Mouse (Mus musculus) heart, postnatal 0 days (tissue): ENCODE data around the gene Cacna1c. TPM values are rescaled to one million over a fixed set of nuclear protein-coding genes. Genes with fewer than 3 reads are reported as not detected.

Experiments
- ATAC-seq: fragments of 200-750 bp; cut with Nextera tagmentation; 2 replicates; pipeline ENCODE4 v1.8.0; 2017; ENCODE audit warnings: low read depth, moderate number of reproducible peaks, moderate library complexity; ENCODE audit not compliant: insufficient read depth
- DNase-seq: peaks from one replicate; pipeline ENCODE4 v3.0.0-alpha.2; 2016; ENCODE audit warnings: low spot score
- H3K27ac ChIP-seq: fragments of 300-500 bp; sonication (generic); 2 replicates; pipeline ENCODE4 v1.5.1; 2014; ENCODE audit warnings: low read depth, mild to moderate bottlenecking
- H3K27me3 ChIP-seq: fragments of 300-500 bp; sonication (generic); 2 replicates; pipeline ENCODE4 v1.6.1; 2014; ENCODE audit warnings: low read length, mixed read lengths; ENCODE audit not compliant: control insufficient read depth, insufficient read depth
- H3K36me3 ChIP-seq: fragments of 300-500 bp; sonication (generic); replicated peaks from 2 replicates; pipeline ENCODE4 v1.6.1; 2014; ENCODE audit warnings: low read length, mixed read lengths; ENCODE audit not compliant: control insufficient read depth, insufficient read depth
- H3K4me1 ChIP-seq: fragments of 300-500 bp; sonication (generic); 2 replicates; pipeline ENCODE4 v1.6.1; 2014; ENCODE audit warnings: antibody characterized with exemption; ENCODE audit not compliant: control insufficient read depth, insufficient read depth
- H3K4me2 ChIP-seq: fragments of 300-500 bp; sonication (generic); 2 replicates; pipeline ENCODE4 v1.6.1; 2014; ENCODE audit warnings: low read depth, mild to moderate bottlenecking, low read length, moderate library complexity
- H3K4me3 ChIP-seq: fragments of 300-500 bp; sonication (generic); 2 replicates; pipeline ENCODE4 v1.5.1; 2014; ENCODE audit warnings: low read depth, low read length
- H3K9ac ChIP-seq: fragments of 300-500 bp; sonication (generic); replicated peaks from 2 replicates; pipeline ENCODE4 v1.6.1; 2014; ENCODE audit warnings: low read depth, low read length, mixed read lengths
- H3K9me3 ChIP-seq: fragments of 300-500 bp; sonication (generic); replicated peaks from 2 replicates; pipeline ENCODE4 v1.6.1; 2016; ENCODE audit warnings: low read length; ENCODE audit not compliant: control insufficient read depth
- CTCF ChIP-seq: IDR thresholded peaks from 2 replicates; pipeline ENCODE4 v1.5.1; 2016; ENCODE audit warnings: antibody characterized with exemption, control low read depth, low read depth
- EP300 ChIP-seq: IDR thresholded peaks from 2 replicates; pipeline ENCODE4 v1.6.1; 2016; ENCODE audit warnings: antibody characterized with exemption, low read depth
- WGBS: fragments of 180-500 bp; shearing (Covaris S2); extraction: QIAGEN DNeasy Blood & Tissue Kit; methylation state at CpG from one replicate; pipeline ENCODE4 v1.1.7; 2014; 5-methylcytosine and 5-hydroxymethylcytosine counted together
- polyA plus RNA-seq: library from polyadenylated mRNA; unstranded; fragments of >200 nt; fragmentation: Nextera tagmentation; extraction: Ambion mirVana; gene quantifications from 2 replicates; pipeline ENCODE4 v1.2.1, GENCODE M21; 2015
- total RNA-seq: library from RNA; depleted of rRNA; stranded (reverse); fragments of >200 nt; gene quantifications from 2 replicates; pipeline ENCODE4 v1.2.3, GENCODE M21; 2014; ENCODE audit warnings: low replicate concordance

Cacna1c gene
- total and polyA plus RNA-seq, 2 experiments from 2014 or later = 51.3 to 159 TPM

GRCm38 (mm10) chr6:118938386-118939096, 257.7 kb downstream of the Cacna1c start:
- Histone ChIP-seq H3K27me3 (no peaks in the 10 kb centered on the region), H3K4me1 (peaks cover 43% of the 10 kb centered on the region), H3K9ac (no peak overlapping the region), H3K9me3 (no peaks in the 10 kb centered on the region), H3K4me2 (no peak overlapping the region), H3K36me3 (no peaks in the 10 kb centered on the region), H3K4me3 (no peak overlapping the region), H3K27ac (no peak overlapping the region)
- 84% methylated on average over 13 of the region's 13 CpGs for WGBS
- no peak for TF ChIP-seq EP300
- TF ChIP-seq CTCF = no peak
- ATAC-seq (no peak), DNase-seq (no peak)

GRCm38 (mm10) chr6:118937536-118937935, 258.7 kb downstream of the Cacna1c start:
- TF ChIP-seq CTCF (no peak), EP300 (no peak)
- Histone ChIP-seq H3K27me3 (no peaks in the 10 kb centered on the region), H3K9ac (no peak overlapping the region), H3K4me3 (no peak overlapping the region), H3K27ac (no peak overlapping the region), H3K36me3 (no peaks in the 10 kb centered on the region), H3K9me3 (no peaks in the 10 kb centered on the region), H3K4me1 (peaks cover 34% of the 10 kb centered on the region), H3K4me2 (no peak overlapping the region)
- ATAC-seq (no peak), DNase-seq (no peak)
- WGBS = 80% methylated on average over 5 of the region's 5 CpGs

- H3K36me3 ChIP-seq = no peaks in the 10 kb centered on the region
- ATAC-seq (peak; percentile 44; the same call in 1 of the 2 replicates), DNase-seq (no peak)
- no peak overlapping the region for H3K9ac ChIP-seq
- H3K4me2 ChIP-seq = no peak overlapping the region
- no peak overlapping the region for H3K4me3 ChIP-seq
- WGBS = 52% methylated on average over 9 of the region's 9 CpGs
- H3K27me3 ChIP-seq = no peaks in the 10 kb centered on the region
- H3K27ac ChIP-seq = no peak overlapping the region
- H3K9me3 ChIP-seq = no peaks in the 10 kb centered on the region
- H3K4me1 ChIP-seq = peaks cover 26% of the 10 kb centered on the region; the same call in 1 of the 2 replicates
- TF ChIP-seq CTCF (no peak), EP300 (no peak)
Observed at GRCm38 (mm10) chr6:118935520-118936415, 260.4 kb downstream of the Cacna1c start.

GRCm38 (mm10) chr6:118934243-118934902, 261.8 kb downstream of the Cacna1c start:
- Histone ChIP-seq H3K9me3 (no peaks in the 10 kb centered on the region), H3K4me2 (no peak overlapping the region), H3K27me3 (no peaks in the 10 kb centered on the region), H3K36me3 (no peaks in the 10 kb centered on the region), H3K4me3 (no peak overlapping the region), H3K9ac (no peak overlapping the region), H3K4me1 (peaks cover 25% of the 10 kb centered on the region; the same call in 1 of the 2 replicates), H3K27ac (peak overlapping the region; percentile 48; the same call in 1 of the 2 replicates)
- no peak for DNase-seq
- TF ChIP-seq CTCF (no peak), EP300 (no peak)
- no peak for ATAC-seq
- WGBS = 53% methylated on average over 9 of the region's 9 CpGs

GRCm38 (mm10) chr6:118933017-118933594, 263.1 kb downstream of the Cacna1c start:
- Histone ChIP-seq H3K9me3 (no peaks in the 10 kb centered on the region), H3K4me1 (peaks cover 21% of the 10 kb centered on the region; the same call in 1 of the 2 replicates), H3K27ac (no peak overlapping the region), H3K36me3 (0 out of 2 replicates have a peak, but pooled peaks cover 3% of the 10 kb centered on the region), H3K9ac (no peak overlapping the region), H3K4me3 (no peak overlapping the region), H3K27me3 (no peaks in the 10 kb centered on the region), H3K4me2 (no peak overlapping the region)
- DNase-seq = no peak
- ATAC-seq = no peak
- TF ChIP-seq EP300 = no peak
- no peak for TF ChIP-seq CTCF
- 80% methylated on average over 9 of the region's 9 CpGs for WGBS
